ENCODE assay signal across 10 mouse cellular contexts in genomic region chr15:25459901-25460300, GRCm38 (mm10). TPM values are rescaled to one million over a fixed set of nuclear protein-coding genes. Genes with fewer than 3 reads are reported as not detected.
DNase-seq lines count a peak whose midpoint lies in the region; ATAC-seq lines count a peak whose summit lies in the region.
"Had no signal": no experiment of that assay in that cellular context is flagged by ENCODE, and none has a peak within 500 bp of the region (broad histone marks: within the 10 kb centered on the region; RNA-seq: fewer than 3 reads in every experiment).

No protein-coding gene starts in this region.

- DNase-seq in embryo, embryonic 10.5 days (ENCODE audit: low spot score): peak; percentile 27
- no peak for DNase-seq in embryo, embryonic 9.5 days (ENCODE audit: extremely low spot score)
- peak; percentile 75 for DNase-seq in kidney, adult 9 months
- peak; percentile 69 for DNase-seq in 3T3-L1 (ENCODE audit: low read depth, low spot score)
- no peak for DNase-seq in adrenal gland, postnatal 10 days
- DNase-seq: cerebellum, adult 11 months had no signal

- no peaks in the 10 kb centered on the region for H3K9me3 ChIP-seq in kidney, embryonic 14.5 days (ENCODE audit: control insufficient read depth, low read length)
- H3K9me3 ChIP-seq in intestine, embryonic 16.5 days (ENCODE audit: control insufficient read depth, low read length): no peaks in the 10 kb centered on the region
- H3K9me3 ChIP-seq in hindbrain, embryonic 13.5 days: no peaks in the 10 kb centered on the region

- no peak overlapping the region for H3K27ac ChIP-seq in kidney, embryonic 14.5 days (ENCODE audit: low read depth, low read length)
- no peak overlapping the region for H3K27ac ChIP-seq in intestine, embryonic 16.5 days (ENCODE audit: low read length)
- H3K27ac ChIP-seq in hindbrain, embryonic 13.5 days: no peak overlapping the region

- no peak overlapping the region for H3K4me2 ChIP-seq in kidney, embryonic 14.5 days (replicated peaks; ENCODE audit: low read depth, low read length)
- H3K4me2 ChIP-seq in intestine, embryonic 16.5 days (ENCODE audit: low read depth, low read length): no peak overlapping the region
- no peak overlapping the region for H3K4me2 ChIP-seq in hindbrain, embryonic 13.5 days

- WGBS in kidney, embryonic 14.5 days: 44% methylated on average over 7 of the region's 7 CpGs
- 26% methylated on average over 7 of the region's 7 CpGs for WGBS in intestine, embryonic 16.5 days
- 68% methylated on average over 7 of the region's 7 CpGs for WGBS in hindbrain, embryonic 13.5 days

- peaks cover 12% of the 10 kb centered on the region; the same call in 1 of the 2 replicates for H3K4me1 ChIP-seq in kidney, embryonic 14.5 days (ENCODE audit: control insufficient read depth, insufficient read depth, low read length)
- H3K4me1 ChIP-seq in intestine, embryonic 16.5 days (ENCODE audit: control insufficient read depth, insufficient read depth, low read length): no peaks in the 10 kb centered on the region
- no peaks in the 10 kb centered on the region for H3K4me1 ChIP-seq in hindbrain, embryonic 13.5 days (replicated peaks)

- H3K4me3 ChIP-seq in kidney, embryonic 14.5 days (ENCODE audit: low read length): no peak overlapping the region
- H3K4me3 ChIP-seq in intestine, embryonic 16.5 days (ENCODE audit: low read length): no peak overlapping the region
- H3K4me3 ChIP-seq in hindbrain, embryonic 13.5 days: no peak overlapping the region

- H3K36me3 ChIP-seq in kidney, embryonic 14.5 days (ENCODE audit: control insufficient read depth, insufficient read depth, low read length): no peaks in the 10 kb centered on the region
- H3K36me3 ChIP-seq in intestine, embryonic 16.5 days (ENCODE audit: control insufficient read depth, insufficient read depth, low read length): no peaks in the 10 kb centered on the region
- H3K36me3 ChIP-seq in hindbrain, embryonic 13.5 days: no peaks in the 10 kb centered on the region
- H3K36me3 ChIP-seq: G1E had no signal

- ATAC-seq in kidney, embryonic 14.5 days (ENCODE audit: low FRiP score, low TSS enrichment): no peak
- peak; percentile 53; the same call in 1 of the 2 replicates for ATAC-seq in intestine, embryonic 16.5 days
- no peak for ATAC-seq in hindbrain, embryonic 13.5 days (ENCODE audit: low FRiP score)

- H3K9ac ChIP-seq in kidney, embryonic 14.5 days (ENCODE audit: low read depth, low read length): no peak overlapping the region
- no peak overlapping the region for H3K9ac ChIP-seq in intestine, embryonic 16.5 days (ENCODE audit: low read depth, low read length)
- no peak overlapping the region for H3K9ac ChIP-seq in hindbrain, embryonic 13.5 days

- no peaks in the 10 kb centered on the region for H3K27me3 ChIP-seq in kidney, embryonic 14.5 days (ENCODE audit: control insufficient read depth, insufficient read depth, low read length)
- H3K27me3 ChIP-seq in intestine, embryonic 16.5 days (replicated peaks; ENCODE audit: control insufficient read depth, insufficient read depth, low read length): no peaks in the 10 kb centered on the region
- H3K27me3 ChIP-seq in hindbrain, embryonic 13.5 days: no peaks in the 10 kb centered on the region

RNA-seq across cellular contexts. Expression of gene Basp1, which starts 46.3 kb away (rescaled TPM):
- polyA plus RNA-seq in kidney, embryonic 14.5 days (2014; fragmentation: Nextera tagmentation; extraction: Ambion mirVana): 23.4 and 46.8 TPM in 2 replicates
- polyA plus RNA-seq in intestine, embryonic 16.5 days (2015; fragmentation: Nextera tagmentation; extraction: Ambion mirVana): 6.5 and 7.6 TPM in 2 replicates
- total RNA-seq in adrenal gland, postnatal 10 days (2021): 10 to 100 TPM; 17.6 to 29.6 TPM
- 202 and 215 TPM in 2 replicates for polyA plus RNA-seq in hindbrain, embryonic 13.5 days (2015; fragmentation: Nextera tagmentation; extraction: Ambion mirVana)
- total RNA-seq: G1E had no signal
- polyA plus RNA-seq: G1E had no signal

Comparison
In these comparisons a context has a peak if more than half of its experiments do, and no peak if none do; other contexts are left out.
1. DNase-seq: peak in embryo, embryonic 10.5 days (single experiment), kidney, adult 9 months (single experiment) and 3T3-L1 (single experiment); none in embryo, embryonic 9.5 days (single experiment) and adrenal gland, postnatal 10 days (single experiment).